20 mouse cellular contexts compared by ENCODE assay signal in the genomic region with DNA sequence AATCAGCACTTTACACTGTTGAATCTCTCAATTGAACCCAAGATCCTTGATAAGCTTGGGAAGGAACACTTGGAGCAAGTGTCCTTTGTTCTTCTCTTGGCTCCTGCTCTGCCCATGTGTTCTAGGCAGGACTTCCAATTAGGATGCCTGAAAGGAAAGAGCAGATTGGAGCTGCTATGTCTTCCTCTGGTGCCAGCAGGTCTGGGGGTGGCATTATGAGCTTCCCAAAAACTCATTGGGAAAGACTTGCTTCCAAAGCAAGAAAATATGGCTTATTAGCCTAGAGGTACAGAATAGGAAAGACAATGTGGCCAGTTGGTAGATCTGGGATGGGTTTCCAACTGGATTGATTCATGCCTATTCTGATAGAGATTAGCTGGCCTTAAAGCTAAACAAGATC.
DNase-seq lines count a peak whose midpoint lies in the region; ATAC-seq and TF ChIP-seq lines count a peak whose summit lies in the region.
"Had no signal": no experiment of that assay in that cellular context is flagged by ENCODE, and none has a peak within 500 bp of the region (broad histone marks: within the 10 kb centered on the region; RNA-seq: fewer than 3 reads in every experiment).

No protein-coding gene starts in this region.

- peak overlapping the region; percentile 76 for H3K27ac ChIP-seq in layer of hippocampus, adult 2 months
- H3K27ac ChIP-seq: embryonic facial prominence, embryonic 12.5 days; forebrain, embryonic 12.5 days; heart, embryonic 13.5 days; hindbrain, embryonic 15.5 days had no signal

- no peak for TF ChIP-seq CTCF in layer of hippocampus, adult 2 months (conservative IDR thresholded peaks at IDR 0.05)

- DNase-seq in cerebellum, postnatal 10 days: peak; percentile 53 to 64
- DNase-seq in cerebellum, postnatal 36 days: no peak
- no peak for DNase-seq in frontal cortex, postnatal 14 days (ENCODE audit: low spot score in 2 of 2)
- DNase-seq in layer of hippocampus, adult 2 months (ENCODE audit: low spot score in 2 of 2): peak; percentile 65 to 76
- DNase-seq in layer of hippocampus, postnatal 36 days: peak; percentile 65 to 67
- DNase-seq in heart, adult 8-10 months (ENCODE audit: low spot score): no peak
- DNase-seq in right cerebral cortex, postnatal 4 days: no peak
- DNase-seq: adrenal gland, adult 8-10 months; adrenal gland, postnatal 36 days; B cell, adult 2 months; cerebellum, adult 18-20 months; cerebellum, adult 9-11 months; gastrocnemius, postnatal 14 days; heart, postnatal 36 days had no signal

- peak; percentile 71 for ATAC-seq in frontal cortex, adult (ENCODE audit: low TSS enrichment)
- ATAC-seq: CD4-positive, CD25-positive, alpha-beta regulatory T cell, adult 4 months had no signal

- H3K4me3 ChIP-seq in layer of hippocampus, adult 2 months: no peak overlapping the region
- H3K4me3 ChIP-seq: embryonic facial prominence, embryonic 12.5 days; forebrain, embryonic 12.5 days; heart, embryonic 13.5 days; hindbrain, embryonic 15.5 days had no signal

Comparison
In these comparisons a context has a peak if more than half of its experiments do, and no peak if none do; other contexts are left out.
1. DNase-seq: peak in cerebellum, postnatal 10 days (2 of 2), layer of hippocampus, adult 2 months (2 of 2) and layer of hippocampus, postnatal 36 days (2 of 2); none in cerebellum, postnatal 36 days (0 of 2), frontal cortex, postnatal 14 days (0 of 2), heart, adult 8-10 months (single experiment) and right cerebral cortex, postnatal 4 days (single experiment).